Mouse (Mus musculus): ENCODE data around the gene 4933415F23Rik. TPM values are rescaled to one million over a fixed set of nuclear protein-coding genes. Genes with fewer than 3 reads are reported as not detected.
A peak's percentile ranks its signal among the peaks of the same experiment; 100 is the strongest.

Gene 4933415F23Rik
- polyA plus RNA-seq, 1 experiment: 0.21 TPM

GRCm38 (mm10) chr1:23097996-23098395 lies 4.1 kb downstream of the 4933415F23Rik start:
- no peak for TF ChIP-seq CTCF (IDR thresholded peaks at IDR 0.05; ENCODE audit: borderline replicate concordance, extremely low read depth, insufficient read depth, insufficient read length)
- TF ChIP-seq POLR2A (IDR thresholded peaks at IDR 0.05; ENCODE audit: borderline replicate concordance, extremely low read depth, insufficient read depth, insufficient read length, poor library complexity, severe bottlenecking): no peak
- DNase-seq (ENCODE audit: low read depth): peak; percentile 45

GRCm38 (mm10) chr1:23067715-23068114 lies 34.3 kb downstream of the 4933415F23Rik start:
- no peak for TF ChIP-seq CTCF (IDR thresholded peaks at IDR 0.05; ENCODE audit: borderline replicate concordance, extremely low read depth, insufficient read depth, insufficient read length)
- no peak for DNase-seq (ENCODE audit: low read depth)

- TF ChIP-seq CTCF (IDR thresholded peaks at IDR 0.05; ENCODE audit: borderline replicate concordance, extremely low read depth, insufficient read depth, insufficient read length) (no peak), POLR2A (IDR thresholded peaks at IDR 0.05; ENCODE audit: borderline replicate concordance, extremely low read depth, insufficient read depth, insufficient read length, poor library complexity, severe bottlenecking) (no peak)
- no peak for DNase-seq (ENCODE audit: low read depth)
Measured at GRCm38 (mm10) chr1:23064717-23065475, 37.2 kb downstream of the 4933415F23Rik start.

GRCm38 (mm10) chr1:23063946-23064345 lies 38.1 kb downstream of the 4933415F23Rik start:
- no peak for DNase-seq (ENCODE audit: low read depth)
- TF ChIP-seq POLR2A (IDR thresholded peaks at IDR 0.05; ENCODE audit: borderline replicate concordance, extremely low read depth, insufficient read depth, insufficient read length, poor library complexity, severe bottlenecking): no peak
- no peak for TF ChIP-seq CTCF (IDR thresholded peaks at IDR 0.05; ENCODE audit: borderline replicate concordance, extremely low read depth, insufficient read depth, insufficient read length)

- TF ChIP-seq CTCF (IDR thresholded peaks at IDR 0.05; ENCODE audit: borderline replicate concordance, extremely low read depth, insufficient read depth, insufficient read length): peak; percentile 80
- TF ChIP-seq POLR2A (IDR thresholded peaks at IDR 0.05; ENCODE audit: borderline replicate concordance, extremely low read depth, insufficient read depth, insufficient read length, poor library complexity, severe bottlenecking): no peak
- DNase-seq (ENCODE audit: low read depth): peak; percentile 94
Measured at GRCm38 (mm10) chr1:23061614-23062373, 40.3 kb downstream of the 4933415F23Rik start.

GRCm38 (mm10) chr1:23060056-23060455 lies 42.0 kb downstream of the 4933415F23Rik start:
- no peak for DNase-seq (ENCODE audit: low read depth)
- TF ChIP-seq CTCF (IDR thresholded peaks at IDR 0.05; ENCODE audit: borderline replicate concordance, extremely low read depth, insufficient read depth, insufficient read length): no peak
- no peak for TF ChIP-seq POLR2A (IDR thresholded peaks at IDR 0.05; ENCODE audit: borderline replicate concordance, extremely low read depth, insufficient read depth, insufficient read length, poor library complexity, severe bottlenecking)
